Mouse (Mus musculus) thymus, postnatal 0 days (tissue): ENCODE results near the gene Muc4. TPM values are rescaled to one million over a fixed set of nuclear protein-coding genes. Genes with fewer than 3 reads are reported as not detected.

ENCODE experiments used
- DNase-seq: peaks from one replicate; pipeline ENCODE4 v3.0.0-alpha.2; 2015; ENCODE audit warnings: low spot score
- polyA plus RNA-seq: library from polyadenylated mRNA; unstranded; fragments of >200 nt; fragmentation: Nextera tagmentation; extraction: Ambion mirVana; gene quantifications from 2 replicates; pipeline ENCODE4 v1.2.1, GENCODE M21; 2015

The Muc4 gene
- 0.24 and 0.56 TPM in 2 replicates for polyA plus RNA-seq

DNA sequence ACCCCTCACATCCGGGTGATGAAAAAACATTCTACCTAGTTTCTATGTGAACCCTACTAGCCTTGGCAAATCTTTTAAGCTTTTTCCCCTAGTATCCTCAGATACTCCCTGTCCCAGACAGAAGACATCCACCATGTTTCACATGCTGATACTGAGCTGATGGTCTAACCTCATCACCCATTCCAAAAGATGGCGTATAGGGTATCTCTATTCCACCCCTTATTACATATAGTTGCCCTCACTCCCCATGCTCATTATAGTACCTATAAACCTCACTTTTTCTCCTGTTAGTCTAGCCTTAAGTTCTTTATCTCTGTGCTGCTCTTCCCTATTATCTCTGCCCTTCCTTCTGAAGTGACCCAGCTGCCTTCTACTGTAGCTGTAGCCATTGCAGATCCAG is at the start of gene Muc4:
TSS of gene Muc4 (plus strand) at position 301 of the 400 bp plus-strand sequence.
- DNase-seq = no peak

GRCm38 (mm10) chr16:32685998-32686397 is 49.7 kb upstream of the Muc4 start:
- DNase-seq = no peak

DNA sequence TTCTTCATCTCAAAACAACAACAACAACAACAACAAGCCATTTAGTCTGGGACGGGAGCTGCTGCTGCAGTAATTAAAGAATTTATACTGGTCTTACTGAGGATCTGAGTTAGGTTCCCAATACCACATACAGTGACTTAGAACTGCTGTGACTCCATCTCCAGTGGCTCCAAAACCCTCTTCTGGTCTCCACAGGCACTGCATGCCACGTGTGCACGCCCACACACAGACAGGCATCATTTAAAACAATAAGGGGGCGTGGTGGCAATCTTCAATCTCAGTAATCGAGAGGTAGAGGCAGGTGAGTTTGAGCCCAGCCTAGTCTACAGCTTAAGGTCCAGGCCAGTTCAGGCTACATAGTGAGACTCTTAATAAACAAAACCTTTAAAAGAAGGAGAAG is 48.5 kb upstream of the Muc4 start:
- no peak for DNase-seq

GRCm38 (mm10) chr16:32688770-32689169 is 46.9 kb upstream of the Muc4 start:
- no peak for DNase-seq

DNA sequence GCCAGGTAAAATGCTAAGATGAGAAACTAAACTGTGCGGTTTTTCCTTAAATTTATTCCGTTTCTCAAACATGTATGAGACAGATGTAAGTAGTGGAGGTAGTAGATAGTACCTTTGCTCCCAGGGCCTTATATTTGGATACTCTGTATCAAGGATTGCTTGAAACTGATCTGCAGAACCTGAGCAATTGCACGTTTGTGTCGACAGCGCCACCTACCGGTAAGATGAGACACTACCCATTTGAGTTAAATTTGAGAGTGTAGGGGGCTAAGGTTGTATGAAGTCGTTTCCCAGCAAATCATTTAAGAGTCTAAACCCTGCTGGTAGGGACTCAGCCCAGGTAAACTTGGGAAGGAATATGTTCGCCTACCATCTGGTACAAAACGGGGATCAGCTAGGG is 46.2 kb upstream of the Muc4 start:
- peak; percentile 81 for DNase-seq

DNA sequence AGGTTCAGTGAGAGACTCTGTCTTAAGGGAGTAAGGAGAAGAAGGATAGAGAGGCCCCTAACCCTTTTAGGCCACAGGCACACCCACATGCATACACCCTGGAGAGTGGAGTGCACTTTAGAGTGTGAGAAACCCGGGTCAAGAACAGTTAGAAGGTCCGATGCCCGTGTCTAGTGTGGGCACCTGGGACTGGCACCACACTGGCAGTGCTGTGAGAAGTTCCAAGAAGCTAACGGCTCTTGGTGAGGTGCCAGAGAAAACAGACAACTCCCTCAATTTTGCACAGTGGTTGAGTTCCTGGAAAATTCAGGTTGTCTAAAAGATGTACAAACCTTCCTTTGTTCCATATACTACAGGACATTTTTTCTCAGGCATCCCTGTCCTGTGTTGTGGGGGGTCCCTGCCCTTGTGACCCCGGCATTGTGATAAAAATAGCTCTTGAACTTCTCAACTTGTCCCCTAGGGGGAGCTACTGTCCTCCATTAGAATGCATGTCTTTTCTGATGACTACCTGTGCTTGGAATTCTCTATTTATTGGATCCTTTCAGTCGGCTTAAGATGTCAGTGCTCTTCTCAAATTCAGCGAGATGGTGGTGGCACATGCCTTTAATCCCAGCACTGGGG is 38.7 kb upstream of the Muc4 start:
- peak; percentile 63 for DNase-seq

GRCm38 (mm10) chr16:32697665-32698446 is 37.8 kb upstream of the Muc4 start:
- peak; percentile 45 for DNase-seq

GRCm38 (mm10) chr16:32698550-32698949 is 37.1 kb upstream of the Muc4 start:
- DNase-seq = no peak

GRCm38 (mm10) chr16:32703312-32703912 is 32.3 kb upstream of the Muc4 start:
- DNase-seq = no peak

- DNase-seq = no peak
Measured at GRCm38 (mm10) chr16:32705606-32706005, 30.1 kb upstream of the Muc4 start.

DNA sequence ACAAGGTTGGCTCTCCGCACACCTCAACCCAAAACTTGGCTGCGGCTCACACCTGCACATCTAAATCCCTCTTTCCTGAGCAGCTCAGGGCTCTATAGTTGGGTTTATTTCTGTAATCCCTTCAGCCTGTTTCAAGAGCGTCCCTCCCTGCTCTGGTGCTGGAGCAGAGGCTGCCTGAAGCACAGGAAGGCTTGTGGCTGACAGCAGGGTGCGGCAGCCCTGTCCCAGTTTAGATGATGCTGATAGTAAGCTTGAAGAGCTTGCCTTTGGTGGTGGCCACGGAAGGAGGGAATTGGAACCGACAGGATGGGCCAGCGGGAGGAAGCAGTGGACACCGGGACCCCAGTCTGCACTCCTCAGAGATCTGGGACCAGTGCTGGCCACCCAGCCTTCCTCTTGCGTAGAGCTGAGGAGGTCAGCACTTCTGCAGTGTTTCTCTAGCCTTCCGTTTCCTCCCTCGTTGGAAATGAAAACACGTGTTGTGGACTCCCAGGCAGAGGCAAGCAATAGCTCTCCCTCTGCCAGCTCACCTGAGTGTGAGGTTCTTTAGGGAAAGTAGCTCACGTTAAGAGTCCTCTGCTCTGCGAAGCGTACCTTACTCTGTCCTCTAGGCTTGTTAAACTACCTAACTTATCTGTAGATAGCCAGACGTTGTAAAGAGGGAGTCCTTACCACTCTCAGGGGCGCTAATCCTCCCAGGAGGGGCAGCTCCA is 28.4 kb upstream of the Muc4 start:
- DNase-seq = no peak

GRCm38 (mm10) chr16:32707824-32708456 is 27.7 kb upstream of the Muc4 start:
- DNase-seq = peak; percentile 18

DNA sequence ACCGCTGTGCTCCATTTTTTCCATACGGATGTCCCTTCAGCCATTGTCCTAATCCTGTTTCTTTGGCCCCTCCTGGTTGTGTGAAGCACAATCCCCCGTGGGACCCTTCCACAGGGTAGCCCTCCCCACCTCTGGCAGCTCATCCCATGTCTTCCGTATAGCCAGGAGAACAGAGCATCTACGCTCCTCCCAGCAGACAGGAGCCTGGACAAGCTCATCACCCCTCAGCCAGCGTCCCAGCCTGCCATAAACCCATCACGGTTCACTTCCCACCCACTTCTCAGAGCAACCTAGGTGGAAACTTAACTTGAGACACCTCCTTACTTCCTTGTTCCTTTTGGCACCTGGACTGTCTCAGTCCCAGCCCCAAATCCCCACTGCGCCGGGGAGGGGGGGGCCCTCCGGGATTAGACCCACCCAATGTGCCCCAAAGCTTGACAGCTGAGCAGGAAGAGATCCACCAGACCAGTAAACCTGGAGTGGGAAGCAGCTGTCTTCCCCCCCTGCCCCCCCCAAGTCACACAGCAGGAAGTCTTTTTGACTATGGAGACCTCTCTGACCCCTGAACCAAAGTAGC is 27.1 kb upstream of the Muc4 start:
- no peak for DNase-seq

DNA sequence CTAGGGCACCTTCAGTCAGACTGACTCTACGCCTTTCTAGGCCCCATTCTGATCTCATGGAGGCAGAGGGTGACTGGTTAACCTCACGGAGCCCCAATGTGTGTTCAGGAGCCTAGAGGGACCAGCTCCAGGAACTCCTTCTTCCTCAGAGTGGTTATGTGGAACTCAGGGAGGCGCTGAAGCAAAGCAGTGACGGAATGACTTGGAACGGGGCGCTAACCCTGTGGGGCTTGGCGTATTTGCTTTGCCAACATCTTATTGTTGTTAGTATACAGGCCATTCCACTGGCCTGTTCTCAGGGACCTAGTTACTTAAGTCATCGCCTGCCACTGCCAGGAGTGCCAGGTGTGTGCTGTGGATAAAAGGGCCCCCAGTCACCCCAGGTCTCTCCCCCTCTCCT is 26.6 kb upstream of the Muc4 start:
- no peak for DNase-seq

GRCm38 (mm10) chr16:32710426-32711070 is 25.1 kb upstream of the Muc4 start:
- no peak for DNase-seq

DNA sequence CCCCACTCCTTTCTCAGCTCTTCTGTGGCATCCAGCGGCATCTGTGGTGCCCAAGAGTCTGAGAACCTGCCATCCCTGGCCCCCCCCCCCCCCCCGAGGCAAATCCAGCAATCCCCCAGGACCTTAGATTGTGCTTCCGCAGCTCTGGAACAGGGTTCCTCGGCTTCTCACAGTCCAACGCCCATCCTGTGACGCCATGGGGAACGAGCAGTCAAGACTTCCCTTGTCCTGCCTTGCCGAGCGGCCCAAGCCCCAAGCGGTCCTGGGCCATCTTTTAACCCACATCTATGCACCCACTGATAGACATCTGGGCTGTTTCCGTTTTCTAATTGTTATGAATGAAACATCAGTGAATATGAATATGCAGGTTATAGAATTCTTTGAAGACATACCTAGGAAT is 23.5 kb upstream of the Muc4 start:
- no peak for DNase-seq

DNA sequence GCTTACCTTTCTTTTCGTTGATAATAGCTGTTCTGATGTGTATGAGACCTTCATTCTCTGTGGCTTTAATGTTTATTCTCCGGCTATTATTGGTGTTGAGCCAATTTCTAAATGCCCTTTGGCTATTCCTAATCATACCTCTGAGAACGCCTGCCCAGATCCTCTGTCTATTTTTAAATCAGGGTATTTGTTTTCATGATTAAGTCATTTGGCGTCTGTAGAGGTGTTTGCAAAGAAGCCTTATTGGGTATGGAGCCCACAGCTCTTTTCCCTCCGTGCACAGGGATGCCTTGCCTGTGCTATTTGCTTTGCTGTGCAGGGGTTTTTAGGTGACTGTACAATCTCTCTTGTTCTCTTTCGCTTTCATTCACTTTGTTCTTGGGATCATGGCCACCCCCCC is 22.1 kb upstream of the Muc4 start:
- DNase-seq = no peak

DNA sequence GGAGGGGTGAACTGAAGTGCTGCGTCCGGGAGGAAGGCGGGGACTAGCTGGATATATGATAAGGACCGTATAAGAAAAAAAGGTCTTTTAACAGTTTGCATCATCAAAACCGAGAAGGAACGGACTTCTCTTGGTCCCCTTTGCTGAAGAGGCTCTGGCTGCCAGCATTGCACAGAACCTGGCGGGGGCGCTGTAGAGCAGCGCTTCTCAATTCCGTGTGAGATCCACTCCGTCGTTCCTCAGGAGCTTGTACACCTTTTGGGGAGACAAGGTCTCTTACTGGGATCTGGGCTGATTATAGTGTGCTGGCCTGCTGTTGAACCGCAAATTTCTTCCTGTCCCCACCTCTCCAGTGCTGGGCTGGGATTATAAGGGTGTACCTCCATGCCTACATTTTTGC is 20.3 kb upstream of the Muc4 start:
- peak; percentile 26 for DNase-seq

GRCm38 (mm10) chr16:32723163-32723562 is 12.5 kb upstream of the Muc4 start:
- no peak for DNase-seq

- DNase-seq = no peak
Measured at GRCm38 (mm10) chr16:32723767-32724166, 11.9 kb upstream of the Muc4 start.

GRCm38 (mm10) chr16:32724259-32724658 is 11.4 kb upstream of the Muc4 start:
- no peak for DNase-seq
